Mouse (Mus musculus) cerebellum, adult 2 months (tissue): Measurements from ENCODE around the gene Snx21.

ENCODE experiments used
- CTCF ChIP-seq: fragments of 200-500 bp; IDR thresholded peaks from 2 replicates; pipeline ENCODE4 v1.5.1; 2011; ENCODE audit warnings: low read depth, mild to moderate bottlenecking, control low read depth, low read length, moderate library complexity, borderline replicate concordance; ENCODE audit not compliant: insufficient read depth
- POLR2A ChIP-seq: fragments of 200-500 bp; IDR thresholded peaks from 2 replicates; pipeline ENCODE4 v1.6.1; 2011; ENCODE audit warnings: low read length, control low read depth, borderline replicate concordance; ENCODE audit not compliant: insufficient read depth

DNA sequence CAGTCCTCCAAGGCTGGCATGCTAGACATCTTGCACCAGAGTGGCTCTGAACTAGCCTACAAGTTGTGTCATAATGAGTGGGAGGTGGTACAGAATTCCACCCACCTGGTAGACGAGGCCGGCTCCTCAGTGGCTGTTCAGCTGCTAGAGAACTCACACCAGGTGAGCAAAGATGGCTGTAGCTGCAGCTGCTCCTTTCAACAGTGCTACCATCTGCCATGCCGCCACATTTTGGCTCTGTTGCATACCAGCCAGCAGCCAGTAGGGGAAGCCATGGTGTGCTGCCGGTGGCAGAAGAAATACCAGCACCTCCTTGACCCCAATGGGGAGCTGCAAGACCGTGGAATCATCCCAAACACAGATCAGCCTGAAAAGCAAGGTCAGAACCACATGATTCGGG, 35.4 kb downstream of the Snx21 start:
- TF ChIP-seq POLR2A (no peak), CTCF (no peak)
